Mouse (Mus musculus) layer of hippocampus, adult 2 months (tissue): ENCODE measurements at regions not wholly inside any gene's neighbourhood (a gene's known extent, or its start where the extent isn't known, plus 50 kb on each side); places are given as distances from the start of the nearest gene placed in this dataset.

ENCODE experiments used
- DNase-seq, 2 experiments: peaks; one replicate each; pipeline ENCODE4 v3.0.0; 2022; ENCODE audit warnings: low spot score in 2 of 2
- H3K27ac ChIP-seq: fragments of 200-600 bp; 2 replicates; pipeline ENCODE4 v1.8.1; 2022
- H3K4me3 ChIP-seq: fragments of 200-600 bp; 2 replicates; pipeline ENCODE4 v1.8.1; 2022; ENCODE audit warnings: mild to moderate bottlenecking
- CTCF ChIP-seq: fragments of 200-600 bp; conservative IDR thresholded peaks from 2 replicates; pipeline ENCODE4 v1.8.1; 2022; ENCODE audit warnings: antibody characterized with exemption, mild to moderate bottlenecking, moderate library complexity

DNA sequence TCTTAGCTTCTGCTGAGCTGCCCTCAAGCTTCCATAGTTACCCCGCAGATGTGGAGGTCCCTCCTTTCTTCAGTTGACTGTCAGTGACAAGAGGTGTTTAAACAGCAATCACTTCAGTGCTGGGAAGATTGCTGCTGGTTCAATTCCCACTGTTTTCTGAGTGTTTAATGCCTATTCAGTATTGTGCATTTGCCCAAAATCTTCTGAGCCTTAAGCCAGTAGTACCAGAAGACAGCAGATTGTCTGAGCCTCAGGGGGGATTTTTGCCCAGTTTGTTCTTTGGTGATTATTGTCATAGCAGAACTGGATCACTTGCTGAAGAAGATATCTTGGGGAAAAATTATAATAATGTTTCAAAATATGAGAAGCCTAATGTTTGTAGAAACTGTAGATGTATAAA, 135.3 kb upstream of the Zfand5 start:
- no peak for DNase-seq
- TF ChIP-seq CTCF, result no peak
- no peak overlapping the region for H3K27ac ChIP-seq
- no peak overlapping the region for H3K4me3 ChIP-seq

DNA sequence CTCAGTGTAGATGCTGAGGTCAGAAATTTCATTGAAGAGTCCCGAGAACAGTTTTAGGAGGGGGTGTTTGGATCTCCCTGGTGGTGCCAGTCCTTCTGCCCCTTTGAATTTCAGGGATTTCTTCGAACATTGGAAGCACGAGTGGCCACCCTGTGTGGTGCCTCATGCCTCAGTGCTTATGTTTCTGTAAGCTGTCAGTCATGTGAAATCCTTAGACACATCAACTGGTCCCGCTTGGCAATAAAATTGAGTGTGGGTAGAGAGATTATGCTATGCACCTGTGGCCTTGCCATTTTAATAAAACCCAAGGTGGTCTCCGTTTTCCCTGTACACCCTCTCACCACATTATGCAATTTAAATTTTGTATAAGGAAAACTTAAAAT, 136.1 kb upstream of the Zfand5 start:
- no peak for DNase-seq

DNA sequence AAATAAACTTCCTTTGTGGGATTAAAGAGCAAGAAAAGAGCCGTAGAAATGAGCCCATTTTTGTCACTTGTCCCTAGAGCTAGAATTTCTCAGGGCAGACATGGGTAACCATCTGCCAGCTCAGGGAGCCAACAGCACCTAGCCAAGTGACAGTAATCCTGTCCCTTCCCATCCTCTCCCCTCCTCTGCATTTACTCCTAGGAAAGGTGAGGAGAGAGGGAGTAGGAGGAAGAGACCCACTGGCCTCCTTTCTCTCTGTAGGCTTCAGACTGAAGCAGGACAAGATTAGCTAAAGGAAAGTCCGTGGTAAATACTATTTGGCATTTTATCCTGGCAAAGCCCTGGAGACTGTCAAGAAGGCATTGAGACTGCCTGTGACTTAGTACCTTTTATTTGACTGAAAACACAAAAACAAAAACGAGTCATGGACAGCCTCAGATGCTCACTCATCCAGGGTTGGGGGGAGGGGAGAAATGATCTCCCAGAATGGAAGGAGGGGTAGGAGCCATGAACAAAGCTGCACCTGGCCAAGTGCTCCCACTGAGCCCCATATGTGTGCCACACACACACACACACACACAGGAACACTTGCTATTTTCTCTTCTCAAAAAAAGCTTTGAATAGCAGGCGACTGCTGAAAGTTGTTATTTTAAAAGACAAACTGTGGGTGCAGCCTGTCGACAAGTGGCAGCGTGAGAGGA, 136.6 kb upstream of the Zfand5 start:
- no peak for TF ChIP-seq CTCF
- no peak overlapping the region for H3K27ac ChIP-seq
- H3K4me3 ChIP-seq, result no peak overlapping the region

More for the DNA sequence above, 136.1 kb upstream of the Zfand5 start:
- TF ChIP-seq CTCF, result no peak
- Histone ChIP-seq H3K4me3 (no peak overlapping the region), H3K27ac (no peak overlapping the region)

DNA sequence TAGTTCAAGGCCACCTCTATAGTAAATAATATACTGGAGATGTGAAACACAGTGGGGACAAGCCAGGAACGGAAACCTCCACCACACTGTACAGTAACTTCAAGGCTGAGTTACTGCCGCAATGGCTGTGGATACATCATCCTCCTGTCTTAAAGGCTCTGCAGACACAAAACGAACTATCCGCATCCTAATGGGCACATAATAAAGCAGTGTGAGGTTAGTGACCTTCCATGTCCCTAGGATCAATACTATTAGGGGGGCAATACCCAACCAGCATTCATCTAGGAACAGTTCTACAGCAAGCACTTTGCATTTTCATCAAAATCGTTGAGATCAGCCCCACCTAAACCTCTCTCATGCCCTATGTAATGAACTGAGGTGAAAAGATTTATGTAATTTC, 142.4 kb upstream of the Zfand5 start:
- no peak for TF ChIP-seq CTCF
- DNase-seq, result no peak
- H3K4me3 ChIP-seq, result no peak overlapping the region
- no peak overlapping the region for H3K27ac ChIP-seq

More for the DNA sequence above, 136.6 kb upstream of the Zfand5 start:
- peak in 1 of 2 experiments; percentile 23 for DNase-seq

DNA sequence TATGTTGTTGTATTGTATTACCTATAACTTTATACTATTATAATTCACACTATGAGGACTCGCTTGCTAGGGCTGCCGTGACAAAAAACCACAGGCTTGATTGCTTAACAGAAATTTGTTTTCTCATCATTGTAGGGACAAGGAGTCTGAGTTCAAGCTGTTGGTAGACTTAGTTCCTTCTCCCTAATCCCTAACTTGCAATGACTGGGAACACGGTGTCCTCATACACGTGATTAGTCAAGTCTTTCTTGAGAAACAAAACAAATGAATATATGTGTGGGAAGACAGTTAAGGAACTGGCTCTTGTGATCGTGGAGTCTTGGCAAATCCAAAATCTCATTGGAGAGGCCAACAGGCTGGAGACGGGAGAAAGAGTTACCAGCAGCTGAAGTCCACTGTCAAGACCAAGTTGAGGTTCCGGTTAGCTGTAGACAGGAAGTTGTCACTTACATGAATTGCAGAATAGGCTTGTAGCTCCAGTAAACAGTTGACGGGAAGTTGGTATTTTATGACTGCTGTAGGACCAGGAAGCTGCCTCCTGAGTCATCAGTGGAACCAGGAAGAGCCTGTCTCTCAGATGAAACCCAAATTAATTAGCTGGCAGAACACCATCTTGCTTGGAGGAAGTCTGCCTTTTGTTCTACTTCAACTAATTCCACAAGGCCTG, 144.9 kb upstream of the Zfand5 start:
- DNase-seq, result no peak
- TF ChIP-seq CTCF, result no peak
- Histone ChIP-seq H3K27ac (peak overlapping the region; percentile 14; the same call in 1 of the 2 replicates), H3K4me3 (no peak overlapping the region)

DNA sequence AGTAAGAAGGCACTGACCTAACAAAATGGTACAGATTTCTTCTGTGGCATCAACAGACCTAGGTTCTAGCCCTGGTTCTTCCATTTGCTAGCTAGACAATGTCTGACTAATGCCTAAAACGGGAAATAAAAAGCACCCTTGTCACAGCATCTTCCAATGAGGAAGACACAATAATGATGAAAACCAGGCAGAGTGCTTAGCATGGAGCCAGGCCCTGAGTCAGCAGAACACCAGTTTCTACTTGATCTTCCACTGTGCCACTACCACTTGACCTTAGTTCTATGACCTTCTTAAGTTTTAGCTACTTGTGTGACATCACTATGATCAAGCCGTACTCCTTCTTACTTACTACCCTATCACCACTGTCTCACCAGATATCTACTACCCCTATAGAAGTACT, 145.4 kb upstream of the Zfand5 start:
- Histone ChIP-seq H3K4me3 (no peak overlapping the region), H3K27ac (no peak overlapping the region)
- TF ChIP-seq CTCF, result no peak
- DNase-seq, result no peak

DNA sequence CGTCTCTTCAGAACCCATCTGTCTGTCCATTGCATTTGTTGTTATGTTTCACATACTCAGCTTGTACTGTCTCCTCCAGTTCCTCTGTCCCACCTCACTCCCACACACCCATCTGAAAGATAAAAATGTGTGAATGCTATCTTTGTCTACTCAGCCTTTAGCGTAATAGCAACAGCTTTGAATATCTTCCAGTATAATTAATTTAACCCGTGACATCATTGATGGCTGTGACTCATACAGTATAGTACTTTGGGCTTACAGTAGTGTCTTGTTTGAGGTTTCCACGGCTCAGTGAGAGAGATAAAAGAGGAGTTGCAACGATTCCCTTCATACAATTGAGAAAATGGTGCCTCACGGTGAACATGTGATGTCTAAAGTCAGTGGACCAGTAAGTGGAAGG, 152.6 kb upstream of the Zfand5 start:
- DNase-seq, result peak; percentile 21 to 66
- Histone ChIP-seq H3K4me3 (no peak overlapping the region), H3K27ac (no peak overlapping the region)
- TF ChIP-seq CTCF, result no peak

DNA sequence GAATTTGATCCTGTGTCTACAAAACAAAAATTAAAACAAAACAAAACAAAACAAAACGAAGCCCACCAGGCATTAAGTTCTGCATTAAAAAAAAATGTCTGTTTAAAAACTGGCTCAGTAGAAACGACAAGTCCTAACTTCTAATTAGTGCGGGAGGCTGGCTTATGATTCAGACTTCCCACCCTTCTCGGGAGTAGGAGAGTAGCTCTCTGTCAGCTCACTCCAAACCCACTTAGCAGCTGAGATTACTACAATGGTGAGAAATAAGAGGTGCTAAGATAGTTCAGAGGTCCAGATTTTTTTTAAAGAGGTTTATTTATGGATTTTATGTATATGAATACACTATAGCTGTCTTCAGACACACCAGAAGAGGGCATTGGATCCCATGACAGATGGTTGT, 153.3 kb upstream of the Zfand5 start:
- Histone ChIP-seq H3K27ac (no peak overlapping the region; the same call in 1 of the 2 replicates), H3K4me3 (no peak overlapping the region)
- 0 out of 2 replicates have a peak, but pooled peaks have one; percentile 4 for TF ChIP-seq CTCF
- no peak for DNase-seq

DNA sequence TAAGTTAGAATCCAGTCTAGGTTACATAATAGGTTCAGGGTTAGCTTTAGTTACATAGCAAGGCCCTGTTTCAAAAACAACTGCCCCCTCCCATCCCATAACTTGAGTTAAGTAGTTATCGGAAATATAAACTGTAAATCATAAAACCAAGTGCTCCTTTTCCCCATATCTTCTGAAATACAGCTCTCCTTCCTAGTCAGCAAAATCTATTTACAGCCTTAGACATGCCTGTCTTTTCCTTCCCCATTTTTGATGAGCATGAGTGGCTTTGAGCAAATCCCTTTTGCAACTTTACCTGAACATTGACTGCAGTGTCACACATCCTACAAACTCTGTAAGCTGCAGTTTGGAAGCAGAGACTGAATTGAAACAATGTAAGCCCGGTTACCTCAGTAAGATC, 156.4 kb upstream of the Zfand5 start:
- no peak for DNase-seq
- no peak for TF ChIP-seq CTCF
- no peak overlapping the region for H3K4me3 ChIP-seq
- no peak overlapping the region for H3K27ac ChIP-seq

DNA sequence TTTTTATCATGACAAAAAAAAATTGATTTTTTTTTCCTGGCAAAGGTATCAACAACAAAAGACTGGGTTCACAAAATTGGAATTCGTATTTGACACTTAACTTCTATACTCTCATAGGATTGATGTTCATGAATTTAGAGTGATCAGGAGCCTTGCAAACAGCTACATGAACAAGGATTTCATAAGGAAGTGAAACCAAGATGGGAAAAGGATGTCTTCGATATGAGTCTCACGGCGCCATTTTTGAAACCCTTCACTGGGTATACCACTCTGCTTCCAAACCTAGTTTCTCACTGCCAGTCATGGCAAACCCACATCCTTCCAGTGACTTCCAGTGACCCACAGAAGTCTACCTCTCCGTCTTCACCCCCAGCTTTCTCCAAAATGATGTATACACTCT, 157.8 kb upstream of the Tmc1 start:
- H3K4me3 ChIP-seq, result no peak overlapping the region
- no peak for TF ChIP-seq CTCF
- DNase-seq, result no peak
- H3K27ac ChIP-seq, result no peak overlapping the region

DNA sequence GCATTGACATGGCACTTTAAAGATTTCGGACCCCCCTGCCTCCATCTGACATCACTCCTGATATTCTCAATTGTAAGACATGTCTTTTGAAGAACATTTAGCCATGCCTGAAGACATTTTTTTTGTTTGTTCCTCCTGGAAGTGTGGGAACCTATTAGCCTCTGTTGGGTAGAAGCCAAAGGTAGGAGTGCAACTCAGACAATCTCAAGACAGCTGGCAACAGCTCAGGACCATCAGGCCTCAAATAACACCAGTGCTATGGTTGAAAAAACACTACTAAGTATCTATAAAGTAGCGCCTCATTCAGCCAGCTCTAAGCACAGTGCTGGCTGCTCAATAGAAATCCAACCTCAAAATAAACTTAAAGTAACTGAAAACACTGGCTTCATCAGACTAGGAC, 154.3 kb upstream of the Tmc1 start:
- no peak for DNase-seq
- TF ChIP-seq CTCF, result no peak
- no peak overlapping the region for H3K27ac ChIP-seq

DNA sequence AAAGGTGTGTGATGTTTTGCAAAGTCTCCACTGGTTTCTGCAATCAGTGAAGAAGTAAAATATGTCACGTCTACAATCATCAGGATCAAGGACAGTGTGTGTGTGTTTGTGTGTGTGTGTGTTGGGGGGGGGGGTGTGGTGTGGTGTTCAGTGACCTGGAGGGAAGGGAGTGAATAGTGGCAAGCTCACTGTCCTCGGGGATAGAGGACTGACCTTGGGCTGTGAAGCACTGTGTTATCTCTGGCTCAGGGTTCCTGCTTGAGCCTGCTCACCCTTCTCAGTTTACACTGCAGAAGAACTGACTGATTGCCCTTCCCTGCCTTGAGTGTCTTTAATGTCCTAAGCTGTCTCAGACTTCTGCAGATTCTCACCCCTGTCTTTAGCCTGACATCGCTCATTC, 153.7 kb upstream of the Tmc1 start:
- Histone ChIP-seq H3K27ac (no peak overlapping the region), H3K4me3 (no peak overlapping the region)
- TF ChIP-seq CTCF, result no peak
- no peak for DNase-seq

More for the DNA sequence above, 154.3 kb upstream of the Tmc1 start:
- no peak overlapping the region for H3K4me3 ChIP-seq

DNA sequence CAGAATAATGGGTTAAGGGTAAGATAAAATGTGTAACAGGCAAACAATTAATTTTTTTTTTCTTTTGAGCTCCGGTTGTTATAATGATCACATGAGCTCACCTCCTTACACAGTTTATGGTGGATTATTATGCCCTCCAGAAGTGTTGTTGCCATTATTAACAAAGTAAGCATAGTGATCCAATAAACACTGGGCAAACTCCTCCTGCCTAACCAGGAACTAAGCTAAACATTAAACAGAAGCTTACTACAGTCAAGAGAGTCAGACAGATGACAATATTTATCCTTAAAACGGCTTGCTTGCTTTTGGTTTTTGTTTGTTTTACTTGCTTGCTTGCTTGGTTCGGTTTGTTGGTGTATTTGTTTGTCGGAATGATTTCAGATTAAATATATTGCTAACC, 153.3 kb upstream of the Tmc1 start:
- no peak overlapping the region for H3K27ac ChIP-seq
- no peak for TF ChIP-seq CTCF
- no peak overlapping the region for H3K4me3 ChIP-seq
- DNase-seq, result no peak

DNA sequence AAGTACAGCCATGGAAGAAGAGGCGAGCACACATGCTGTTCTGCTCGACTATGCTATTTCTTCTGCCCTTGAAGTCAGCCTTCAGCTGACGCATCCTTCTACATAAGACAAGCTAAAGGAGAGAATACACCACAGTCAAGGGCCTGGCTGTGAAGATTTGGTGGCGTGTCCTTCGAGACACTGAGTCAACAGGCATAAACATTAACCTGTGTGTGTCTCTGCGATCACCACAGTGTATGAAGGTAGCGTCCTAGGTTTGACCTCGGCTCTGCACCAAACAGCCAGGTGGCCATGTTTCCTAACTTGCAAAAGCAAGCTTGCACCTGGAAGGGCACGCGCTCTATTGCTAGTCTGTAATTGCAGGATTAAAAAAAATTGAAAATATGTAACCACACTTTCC, 152.8 kb upstream of the Tmc1 start:
- no peak overlapping the region for H3K4me3 ChIP-seq
- TF ChIP-seq CTCF, result no peak
- no peak overlapping the region for H3K27ac ChIP-seq
- DNase-seq, result no peak
